Mouse (Mus musculus): ENCODE results near the gene Ccser2.

- TF ChIP-seq POLR2A (IDR thresholded peaks at IDR 0.05; ENCODE audit: insufficient read depth, low read depth, low read length), result no peak
- no peak for TF ChIP-seq CTCF (IDR thresholded peaks at IDR 0.05)
- TF ChIP-seq EP300 (IDR thresholded peaks at IDR 0.05; ENCODE audit: insufficient read depth, low read depth, low read length), result no peak
Measured at GRCm38 (mm10) chr14:36870257-36870656, 98.3 kb downstream of the Ccser2 start.
